Mouse (Mus musculus): Measurements from ENCODE around the gene Hoxa13. TPM values are rescaled to one million over a fixed set of nuclear protein-coding genes. Genes with fewer than 3 reads are reported as not detected.

Hoxa13 gene
- polyA plus RNA-seq, 1 experiment from 2014 or later: not detected

MicroRNAs encoded within 50 kb of the gene (microRNA counts, 519-probe panel; counts per million panel counts)
- not detected for microRNA mmu-miR-196b

Small RNA genes lying within 50 kb of the gene (microRNA-seq; reads per million reads assigned to microRNA genes)
- 41.8 reads per million, percentile 42 among the genes with 10 or more reads in this experiment for gene Mir196b

Other genes with a start within 250 kb of the Hoxa13 start
- gene Skap2, start 248.3 kb downstream of the Hoxa13 start, polyA plus RNA-seq (2016; fragmentation: Nextera tagmentation; extraction: Ambion mirVana): 6.8 and 7.9 TPM in 2 replicates
- gene Hoxa1, start 102.6 kb downstream of the Hoxa13 start, polyA plus RNA-seq (2016; fragmentation: Nextera tagmentation; extraction: Ambion mirVana): 0.48 and 0.83 TPM in 2 replicates
- gene Hoxa2, start 96.0 kb downstream of the Hoxa13 start, polyA plus RNA-seq (2016; fragmentation: Nextera tagmentation; extraction: Ambion mirVana): 0.13 TPM in 1 of 2 replicates, not detected in the other
- gene 5730596B20Rik, start 83.4 kb downstream of the Hoxa13 start, polyA plus RNA-seq (2016; fragmentation: Nextera tagmentation; extraction: Ambion mirVana): not detected in 2 replicates
- not detected in 2 replicates for gene Hoxa4, start 69.1 kb downstream of the Hoxa13 start, polyA plus RNA-seq (2016; fragmentation: Nextera tagmentation; extraction: Ambion mirVana)
- gene Hoxa5, start 56.3 kb downstream of the Hoxa13 start, polyA plus RNA-seq (2016; fragmentation: Nextera tagmentation; extraction: Ambion mirVana): not detected in 2 replicates
- not detected in 2 replicates for gene Hoxa6, start 52.2 kb downstream of the Hoxa13 start, polyA plus RNA-seq (2016; fragmentation: Nextera tagmentation; extraction: Ambion mirVana)
- 0.09 TPM in 1 of 2 replicates, not detected in the other for gene Hoxa3, start 47.5 kb downstream of the Hoxa13 start, polyA plus RNA-seq (2016; fragmentation: Nextera tagmentation; extraction: Ambion mirVana)
- not detected in 2 replicates for gene Gm28308, start 47.5 kb downstream of the Hoxa13 start, polyA plus RNA-seq (2016; fragmentation: Nextera tagmentation; extraction: Ambion mirVana)
- gene Hoxa7, start 39.0 kb downstream of the Hoxa13 start, polyA plus RNA-seq (2016; fragmentation: Nextera tagmentation; extraction: Ambion mirVana): not detected in 2 replicates
- not detected in 2 replicates for gene Hoxa9, start 29.8 kb downstream of the Hoxa13 start, polyA plus RNA-seq (2016; fragmentation: Nextera tagmentation; extraction: Ambion mirVana)
- gene Hoxa10, start 20.0 kb downstream of the Hoxa13 start, polyA plus RNA-seq (2016; fragmentation: Nextera tagmentation; extraction: Ambion mirVana): not detected in 2 replicates
- not detected in 2 replicates for gene Hoxa11, start 15.1 kb downstream of the Hoxa13 start, polyA plus RNA-seq (2016; fragmentation: Nextera tagmentation; extraction: Ambion mirVana)
- 0.81 and 0.82 TPM in 2 replicates for gene Evx1, start 52.6 kb upstream of the Hoxa13 start, polyA plus RNA-seq (2016; fragmentation: Nextera tagmentation; extraction: Ambion mirVana)

Measured in midbrain, embryonic 12.5 days (tissue).